Mouse (Mus musculus) mouse trophoblast stem cell (cell line): ENCODE measurements around the gene Olfr215.
"Not testable (repeated sequence)": the region's sequence is repeated elsewhere in the genome, so short reads cannot be mapped to it uniquely, and the experiment has no call there.

ENCODE experiments used
- in situ Hi-C, 2 experiments: fragments of 300-500 bp; cut with MseI, MboI; formaldehyde crosslinking; loops; 2 replicates in 1 of 2; 3 replicates in 1 of 2; pipeline ENCODE4 v1.15.1; 2025

Gene Olfr215

GRCm38 (mm10) chr6:116584095-116584494 lies at the start of gene Olfr215:
Gene Olfr215 (minus strand): TSS chr6:116584195.
- in situ Hi-C loops, result no loop called here

- in situ Hi-C loops, result no loop called here
Measured at GRCm38 (mm10) chr6:116632129-116632528, 48.1 kb upstream of the Olfr215 start.

GRCm38 (mm10) chr6:116629766-116630165 lies 45.8 kb upstream of the Olfr215 start:
- in situ Hi-C loops, result no loop called here

- in situ Hi-C loops, result no loop called here
Measured at GRCm38 (mm10) chr6:116628539-116629171, 44.7 kb upstream of the Olfr215 start, which contains the start of gene Zfp422. Gene Zfp422 (minus strand): TSS chr6:116628999.

- in situ Hi-C loops, result no loop called here
Measured at GRCm38 (mm10) chr6:116628095-116628494, 44.1 kb upstream of the Olfr215 start.

GRCm38 (mm10) chr6:116626417-116626816 lies 42.4 kb upstream of the Olfr215 start:
- in situ Hi-C loops, result not testable (repeated sequence)

GRCm38 (mm10) chr6:116621318-116622023 lies 37.5 kb upstream of the Olfr215 start:
- in situ Hi-C loops, result no loop called here

- in situ Hi-C loops, result no loop called here
Measured at GRCm38 (mm10) chr6:116618073-116618472, 34.1 kb upstream of the Olfr215 start.

- in situ Hi-C loops, result no loop called here
Measured at GRCm38 (mm10) chr6:116615719-116616118, 31.7 kb upstream of the Olfr215 start.

GRCm38 (mm10) chr6:116607230-116607629 lies 23.2 kb upstream of the Olfr215 start:
- in situ Hi-C loops, result no loop called here

- in situ Hi-C loops, result not testable (repeated sequence)
Measured at GRCm38 (mm10) chr6:116600969-116601368, 17.0 kb upstream of the Olfr215 start.

GRCm38 (mm10) chr6:116569834-116570233 lies 14.2 kb downstream of the Olfr215 start:
- in situ Hi-C loops, result loop anchor here (10.0 to 25.0 kb wide), 2 partner anchors 145 to 283 kb away; no protein-coding TSS in a partner anchor

- in situ Hi-C loops, result loop anchor here (25.0 kb wide), 1 partner anchor 268 kb away; no protein-coding TSS in a partner anchor
Measured at GRCm38 (mm10) chr6:116554952-116555351, 29.0 kb downstream of the Olfr215 start.

- in situ Hi-C loops, result loop anchor here (25.0 kb wide), 1 partner anchor 267 kb away; no protein-coding TSS in a partner anchor
Measured at GRCm38 (mm10) chr6:116553935-116554334, 30.1 kb downstream of the Olfr215 start, which contains the start of gene Olfr214. Gene Olfr214 (plus strand): TSS chr6:116554235.

- in situ Hi-C loops, result loop anchor here (25.0 kb wide), 1 partner anchor 264 kb away; no protein-coding TSS in a partner anchor
Measured at GRCm38 (mm10) chr6:116550841-116551240, 33.2 kb downstream of the Olfr215 start, which contains the start of gene Gm5580. Gene Gm5580 (plus strand): TSS chr6:116551141.

- in situ Hi-C loops, result no loop called here
Measured at GRCm38 (mm10) chr6:116542500-116542899, 41.5 kb downstream of the Olfr215 start.

GRCm38 (mm10) chr6:116538156-116538555 lies 45.8 kb downstream of the Olfr215 start, which contains the start of gene Olfr213:
Gene Olfr213 (plus strand): TSS chr6:116538456.
- in situ Hi-C loops, result no loop called here
